Mouse (Mus musculus): ENCODE measurements around the gene Gm20388. TPM values are rescaled to one million over a fixed set of nuclear protein-coding genes. Genes with fewer than 3 reads are reported as not detected.

Gm20388 gene
- polyA plus RNA-seq, 1 experiment from 2014 or later: 4.4 TPM

DNA sequence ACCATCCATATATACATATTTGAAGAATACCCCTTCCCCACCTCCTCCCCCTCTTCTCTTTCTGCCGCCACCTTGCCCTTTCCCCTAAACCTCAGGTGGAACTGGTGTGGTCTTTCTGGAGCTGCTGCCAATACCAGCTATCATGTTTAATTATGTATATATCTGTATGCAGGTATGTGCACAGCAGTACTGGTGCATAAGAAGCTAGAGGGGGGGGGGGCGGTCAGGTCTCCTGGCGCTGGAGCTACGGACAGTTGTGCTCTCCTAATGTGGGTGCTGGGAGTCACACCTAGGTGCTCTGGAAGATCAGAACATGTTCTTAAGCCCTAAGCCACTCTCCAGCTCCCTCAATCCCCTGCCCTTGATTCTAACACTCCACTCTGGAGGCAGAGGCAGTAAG lies 13.6 kb upstream of the Gm20388 start:
- Histone ChIP-seq H3K36me3 (no peaks in the 10 kb centered on the region), H3K9me3 (no peaks in the 10 kb centered on the region), H3K4me3 (replicated peaks) (no peak overlapping the region), H3K4me2 (replicated peaks) (no peak overlapping the region), H3K4me1 (replicated peaks) (no peaks in the 10 kb centered on the region), H3K27ac (no peak overlapping the region), H3K9ac (replicated peaks) (no peak overlapping the region), H3K27me3 (peaks cover 30% of the 10 kb centered on the region)
- no peak for ATAC-seq
- 78% methylated on average over 4 of the region's 4 CpGs for WGBS

DNA sequence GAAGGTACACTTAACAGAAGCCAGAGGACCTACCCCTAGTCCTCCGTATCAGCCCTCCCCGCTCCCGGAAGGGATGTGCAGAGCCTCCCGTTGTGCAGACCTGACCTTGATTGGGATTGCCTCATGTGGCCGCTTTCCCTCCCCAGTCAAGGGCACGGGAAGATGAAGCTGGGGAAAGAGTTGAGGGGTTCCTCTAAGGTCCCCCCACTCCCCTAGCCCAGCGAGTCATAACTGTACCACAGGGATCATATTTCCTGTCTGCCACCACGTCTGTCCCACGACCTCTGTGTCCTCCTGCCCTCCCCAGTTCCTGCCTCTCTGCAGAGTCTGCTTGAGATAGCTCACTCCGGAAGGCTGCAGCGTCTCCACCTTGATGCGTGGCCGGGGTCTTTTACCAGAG lies 12.7 kb upstream of the Gm20388 start:
- H3K4me1 ChIP-seq (replicated peaks): no peaks in the 10 kb centered on the region
- H3K9me3 ChIP-seq: no peaks in the 10 kb centered on the region
- peaks cover 33% of the 10 kb centered on the region for H3K27me3 ChIP-seq
- 31% methylated on average over 13 of the region's 13 CpGs for WGBS
- no peak overlapping the region for H3K27ac ChIP-seq
- ATAC-seq: no peak
- no peaks in the 10 kb centered on the region for H3K36me3 ChIP-seq
- no peak overlapping the region for H3K4me2 ChIP-seq (replicated peaks)
- no peak overlapping the region for H3K4me3 ChIP-seq (replicated peaks)
- H3K9ac ChIP-seq (replicated peaks): no peak overlapping the region

DNA sequence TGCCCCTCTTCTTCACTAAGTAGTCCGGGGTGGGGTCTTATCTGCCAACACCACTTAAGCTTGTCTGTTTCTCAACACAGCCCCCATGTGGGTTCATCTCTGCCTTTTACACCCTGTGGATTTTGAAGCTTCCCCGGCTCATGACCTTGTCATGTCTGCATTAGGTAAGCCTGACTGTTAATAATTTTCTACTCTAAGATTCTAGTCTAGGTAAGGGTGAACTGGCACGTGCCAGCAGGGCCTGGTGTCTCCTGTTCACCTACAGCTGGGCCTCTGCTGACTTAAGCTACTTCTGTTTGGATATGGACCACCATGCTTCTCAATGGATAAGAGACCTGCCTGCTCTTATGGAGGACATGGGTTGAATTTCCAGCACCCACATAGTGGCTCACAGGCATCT lies 9.3 kb upstream of the Gm20388 start:
- WGBS: 86% methylated on average over 3 of the region's 3 CpGs
- no peaks in the 10 kb centered on the region for H3K4me1 ChIP-seq (replicated peaks)
- peaks cover 33% of the 10 kb centered on the region for H3K27me3 ChIP-seq
- no peak overlapping the region for H3K27ac ChIP-seq
- H3K36me3 ChIP-seq: no peaks in the 10 kb centered on the region
- H3K9ac ChIP-seq (replicated peaks): no peak overlapping the region
- no peak overlapping the region for H3K4me2 ChIP-seq (replicated peaks)
- ATAC-seq: no peak
- H3K9me3 ChIP-seq: no peaks in the 10 kb centered on the region
- no peak overlapping the region for H3K4me3 ChIP-seq (replicated peaks)

DNA sequence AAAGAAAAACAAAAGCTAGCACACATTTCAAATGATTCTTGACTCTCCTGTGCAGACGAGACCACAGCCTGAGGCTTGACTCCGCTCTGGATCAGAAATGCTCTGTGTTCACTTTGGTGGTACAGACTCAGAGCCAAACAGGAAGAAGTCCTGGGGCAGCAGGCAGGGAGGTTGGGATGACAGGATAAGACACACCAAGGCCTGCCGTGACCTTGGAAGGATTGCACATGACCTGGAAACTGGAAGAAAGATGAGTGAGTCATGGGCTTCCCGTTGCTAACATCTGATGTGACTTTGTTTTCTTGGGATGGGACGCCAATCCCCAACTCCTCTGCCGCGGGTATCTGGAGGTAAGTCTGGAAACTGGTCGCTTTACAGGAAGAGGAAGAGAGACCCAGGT lies 8.7 kb upstream of the Gm20388 start:
- Histone ChIP-seq H3K4me3 (replicated peaks) (no peak overlapping the region), H3K36me3 (no peaks in the 10 kb centered on the region), H3K9me3 (no peaks in the 10 kb centered on the region), H3K4me2 (replicated peaks) (no peak overlapping the region), H3K9ac (replicated peaks) (no peak overlapping the region), H3K27ac (no peak overlapping the region), H3K4me1 (replicated peaks) (no peaks in the 10 kb centered on the region), H3K27me3 (peaks cover 31% of the 10 kb centered on the region)
- no peak for ATAC-seq
- WGBS: 79% methylated on average over 8 of the region's 8 CpGs

DNA sequence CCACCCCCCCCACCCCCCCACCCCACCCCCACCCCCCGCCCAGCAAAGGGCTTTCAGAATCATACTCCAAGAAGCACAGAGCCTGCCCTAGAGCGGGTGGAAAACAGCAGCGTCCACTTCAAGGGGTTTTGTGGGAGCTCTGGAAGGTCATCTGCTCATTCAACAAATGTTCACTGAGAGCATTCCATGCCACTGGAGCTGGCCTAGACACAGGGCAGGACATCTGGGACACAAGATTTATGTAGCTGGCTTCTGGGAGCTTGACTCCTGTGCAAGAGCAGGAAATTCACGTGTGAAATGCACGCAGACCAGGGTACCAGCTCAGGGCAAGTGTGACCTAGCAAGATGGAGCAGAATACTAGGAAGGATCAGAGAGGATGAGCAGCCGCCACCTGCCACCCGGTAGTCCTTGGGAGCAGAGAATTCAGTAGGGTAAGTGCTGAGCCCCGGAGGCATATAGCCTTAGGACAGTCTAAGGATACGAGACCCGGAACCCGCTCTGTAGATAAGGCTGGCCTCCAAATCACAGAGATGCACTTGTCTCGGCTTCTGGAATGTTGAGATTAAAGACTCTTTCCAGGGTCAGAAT lies 6.2 kb upstream of the Gm20388 start:
- no peaks in the 10 kb centered on the region for H3K9me3 ChIP-seq
- no peak overlapping the region for H3K27ac ChIP-seq
- H3K27me3 ChIP-seq: peaks cover 9% of the 10 kb centered on the region
- no peak overlapping the region for H3K4me3 ChIP-seq (replicated peaks)
- no peaks in the 10 kb centered on the region for H3K4me1 ChIP-seq (replicated peaks)
- no peaks in the 10 kb centered on the region for H3K36me3 ChIP-seq
- no peak overlapping the region for H3K9ac ChIP-seq (replicated peaks)
- no peak for ATAC-seq
- H3K4me2 ChIP-seq (replicated peaks): no peak overlapping the region
- 61% methylated on average over 12 of the region's 12 CpGs for WGBS

DNA sequence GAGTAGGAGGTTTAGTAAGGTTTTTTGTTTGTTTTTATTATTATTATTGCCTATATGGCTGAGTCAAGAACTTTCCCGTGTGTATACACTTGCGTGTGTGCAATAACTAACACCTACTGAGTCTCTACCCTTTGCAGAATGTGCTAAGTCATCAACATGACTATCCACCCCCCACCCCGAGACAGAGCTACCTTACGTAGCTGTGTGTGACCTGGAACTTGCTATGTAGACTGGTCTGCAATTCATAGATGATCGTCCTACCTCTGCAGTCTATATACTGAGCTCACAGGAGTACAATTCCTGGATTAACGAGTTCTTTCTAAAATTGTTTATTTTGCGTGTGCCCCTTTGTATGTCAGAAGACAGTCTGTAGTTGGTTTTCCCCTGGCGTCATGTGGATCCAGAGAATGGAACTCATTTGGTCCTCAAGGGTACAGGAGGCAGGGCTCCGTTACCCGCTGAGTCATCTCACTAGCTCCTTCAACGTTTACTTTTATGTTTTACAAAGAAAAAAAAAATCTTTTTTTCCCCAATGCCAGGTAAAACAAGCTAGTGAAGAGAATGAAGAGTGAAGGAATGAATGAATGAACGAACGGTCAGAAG lies 596 bp upstream of the Gm20388 start, which contains the start of gene Usp10:
Usp10 (plus strand) TSS at position 417 of the 603 bp plus-strand sequence.
- peak within 1 kb of the TSS; percentile 94 for H3K27ac ChIP-seq
- H3K9me3 ChIP-seq: no peaks in the 10 kb centered on the region
- H3K9ac ChIP-seq (replicated peaks): peak within 1 kb of the TSS; percentile 92
- WGBS: 29% methylated on average over 13 of the region's 13 CpGs
- H3K27me3 ChIP-seq: 0 out of 2 replicates have a peak, but pooled peaks cover 3% of the 10 kb centered on the region
- peak; percentile 16; the same call in 1 of the 2 replicates for ATAC-seq
- H3K4me1 ChIP-seq (replicated peaks): peaks cover 44% of the 10 kb centered on the region
- H3K4me3 ChIP-seq (replicated peaks): peak within 1 kb of the TSS; percentile 88
- no peaks in the 10 kb centered on the region for H3K36me3 ChIP-seq
- H3K4me2 ChIP-seq (replicated peaks): peak within 1 kb of the TSS; percentile 84

DNA sequence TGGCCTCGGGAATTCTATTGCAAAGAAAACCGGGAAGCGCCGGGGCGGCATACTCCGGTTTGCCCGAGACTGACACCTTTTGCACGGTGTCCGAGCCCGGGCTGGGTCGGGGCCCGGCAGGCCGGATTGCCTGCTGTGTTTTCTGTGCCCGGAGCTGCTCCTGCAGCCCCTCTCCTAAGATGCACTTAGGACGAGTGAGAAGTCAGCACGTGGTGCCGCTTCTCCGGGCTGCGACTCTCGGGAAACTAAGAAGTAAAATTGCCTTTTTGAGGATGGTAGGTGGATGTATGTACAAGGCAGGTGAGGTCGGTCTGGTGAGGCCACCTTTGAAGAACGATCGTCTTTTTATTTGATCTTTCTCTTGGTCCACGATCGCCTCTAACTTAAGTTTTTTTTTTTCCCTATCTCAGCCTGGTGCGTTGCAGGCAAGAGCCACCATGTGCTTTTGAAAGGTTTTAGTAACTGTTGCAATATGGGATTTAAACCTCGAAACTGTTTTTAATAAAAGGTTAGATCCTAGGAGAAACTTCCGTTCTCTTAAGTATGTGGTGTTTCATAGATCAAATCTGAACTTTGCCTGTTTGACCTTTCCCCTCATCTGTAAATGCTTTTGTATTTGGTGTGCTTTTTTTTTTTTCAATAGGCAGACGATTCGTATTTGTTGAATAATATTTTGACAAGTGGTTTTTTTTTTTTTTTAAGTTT lies 769 bp downstream of the Gm20388 start:
- H3K9me3 ChIP-seq: no peaks in the 10 kb centered on the region
- H3K4me1 ChIP-seq (replicated peaks): peaks cover 53% of the 10 kb centered on the region
- H3K4me3 ChIP-seq (replicated peaks): peak overlapping the region; percentile 88
- peak; percentile 71 for ATAC-seq
- no peaks in the 10 kb centered on the region for H3K36me3 ChIP-seq
- peak overlapping the region; percentile 94 for H3K27ac ChIP-seq
- H3K4me2 ChIP-seq (replicated peaks): peak overlapping the region; percentile 84
- WGBS: under 1% methylated on average over 30 of the region's 30 CpGs
- H3K27me3 ChIP-seq: 0 out of 2 replicates have a peak, but pooled peaks cover 3% of the 10 kb centered on the region
- peak overlapping the region; percentile 92 for H3K9ac ChIP-seq (replicated peaks)

DNA sequence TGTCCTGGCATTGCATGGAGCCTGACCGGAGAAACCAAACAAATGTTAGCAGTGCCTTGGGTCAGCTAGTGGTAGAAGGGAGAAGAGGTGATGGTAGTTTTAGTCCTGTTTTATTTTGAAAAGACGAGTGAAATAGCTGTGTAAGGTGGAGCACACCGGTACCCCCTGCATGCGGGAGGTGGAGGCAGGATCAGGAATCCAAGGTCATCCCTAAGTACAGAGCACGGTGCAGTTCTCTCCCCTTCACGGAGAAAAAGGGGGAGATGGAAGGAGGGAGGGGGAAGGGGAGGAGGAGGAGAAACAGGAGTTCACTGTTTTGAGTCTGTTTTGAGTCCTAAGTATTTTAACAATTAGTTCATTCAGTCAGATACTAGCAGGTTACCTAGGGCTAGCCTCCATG lies 2.0 kb downstream of the Gm20388 start:
- WGBS: 51% methylated on average over 6 of the region's 6 CpGs
- H3K36me3 ChIP-seq: no peaks in the 10 kb centered on the region
- H3K9ac ChIP-seq (replicated peaks): peak overlapping the region; percentile 92
- no peak for ATAC-seq
- H3K27me3 ChIP-seq: 0 out of 2 replicates have a peak, but pooled peaks cover 3% of the 10 kb centered on the region
- no peak overlapping the region for H3K27ac ChIP-seq
- H3K4me3 ChIP-seq (replicated peaks): peak overlapping the region; percentile 88
- H3K4me2 ChIP-seq (replicated peaks): peak overlapping the region; percentile 84
- no peaks in the 10 kb centered on the region for H3K9me3 ChIP-seq
- peaks cover 63% of the 10 kb centered on the region for H3K4me1 ChIP-seq (replicated peaks)

DNA sequence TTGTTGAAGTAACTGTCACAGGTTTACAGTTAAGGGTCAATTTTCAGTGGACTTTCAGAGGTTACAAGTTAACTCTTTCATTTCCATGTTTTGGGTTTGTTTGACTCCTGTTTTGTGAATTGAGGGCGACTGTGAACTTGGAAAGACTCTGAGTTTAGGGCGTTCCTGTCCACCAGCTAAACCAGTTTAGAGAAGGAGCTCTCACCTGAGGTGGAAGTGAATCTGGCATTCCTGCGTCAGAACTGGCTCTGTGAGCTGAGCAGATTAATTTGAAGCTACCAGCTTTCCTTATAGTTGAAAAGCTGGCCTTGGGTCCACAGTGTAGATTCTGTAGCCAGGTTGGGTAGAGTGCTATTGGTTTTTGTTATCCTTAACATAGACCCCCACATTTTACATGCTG lies 2.5 kb downstream of the Gm20388 start:
- H3K27ac ChIP-seq: no peak overlapping the region
- ATAC-seq: no peak
- H3K36me3 ChIP-seq: 0 out of 2 replicates have a peak, but pooled peaks cover 2% of the 10 kb centered on the region
- no peaks in the 10 kb centered on the region for H3K9me3 ChIP-seq
- 77% methylated on average over 3 of the region's 3 CpGs for WGBS
- peaks cover 63% of the 10 kb centered on the region for H3K4me1 ChIP-seq (replicated peaks)
- 0 out of 2 replicates have a peak, but pooled peaks cover 3% of the 10 kb centered on the region for H3K27me3 ChIP-seq
- H3K4me2 ChIP-seq (replicated peaks): peak overlapping the region; percentile 84
- H3K9ac ChIP-seq (replicated peaks): 0 out of 2 replicates have a peak overlapping the region, but pooled peaks have one; percentile 92
- no peak overlapping the region for H3K4me3 ChIP-seq (replicated peaks)

DNA sequence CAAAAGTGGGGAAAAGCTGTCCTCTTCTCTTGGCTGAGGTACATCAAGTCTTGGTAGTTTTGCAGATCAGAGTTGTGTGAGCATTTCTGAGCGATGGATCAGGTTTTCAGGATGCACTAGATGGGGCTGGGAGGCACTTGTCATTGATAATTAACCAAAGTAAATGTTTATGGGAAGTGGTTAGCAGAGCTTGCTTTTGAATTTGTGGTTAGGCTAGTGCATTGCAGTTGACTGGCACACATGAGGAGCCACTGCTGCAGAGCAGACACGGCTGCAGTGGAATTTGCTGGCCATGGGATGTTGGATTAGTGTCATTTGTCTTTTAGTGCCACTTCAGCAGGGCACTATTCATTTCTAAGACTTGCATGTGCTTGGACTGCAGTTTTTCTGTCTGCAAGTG lies 3.5 kb downstream of the Gm20388 start:
- Histone ChIP-seq H3K27me3 (no peaks in the 10 kb centered on the region), H3K27ac (no peak overlapping the region), H3K9ac (replicated peaks) (peak overlapping the region; percentile 41; the same call in 1 of the 2 replicates), H3K36me3 (peaks cover 5% of the 10 kb centered on the region; the same call in 1 of the 2 replicates), H3K4me1 (replicated peaks) (peaks cover 63% of the 10 kb centered on the region), H3K4me3 (replicated peaks) (no peak overlapping the region), H3K4me2 (replicated peaks) (peak overlapping the region; percentile 84; the same call in 1 of the 2 replicates), H3K9me3 (no peaks in the 10 kb centered on the region)
- ATAC-seq: no peak
- whole genome bisulfite sequencing: 51% methylated on average over 2 of the region's 2 CpGs

DNA sequence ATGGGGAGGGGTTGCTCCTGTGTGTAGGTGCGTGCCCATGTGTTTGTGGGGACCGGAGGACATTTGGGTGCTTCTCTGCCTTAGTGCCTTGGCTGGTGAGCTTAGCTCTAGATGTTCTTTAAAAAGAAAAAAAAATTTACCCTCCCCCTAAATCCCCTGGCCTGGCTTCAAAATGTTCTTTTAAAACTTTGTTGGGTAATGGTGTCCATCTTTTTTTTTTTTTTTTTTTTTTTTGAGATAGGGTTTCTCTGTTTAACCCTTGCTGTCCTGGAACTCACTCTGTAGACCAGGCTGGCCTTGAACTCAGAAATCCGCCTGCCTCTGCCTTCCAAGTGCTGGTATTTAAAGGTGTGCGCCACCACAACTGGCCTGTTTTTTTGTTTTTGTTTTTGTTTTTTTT lies 4.7 kb downstream of the Gm20388 start:
- Histone ChIP-seq H3K4me3 (replicated peaks) (no peak overlapping the region), H3K27ac (no peak overlapping the region), H3K27me3 (no peaks in the 10 kb centered on the region), H3K9ac (replicated peaks) (no peak overlapping the region), H3K36me3 (peaks cover 5% of the 10 kb centered on the region; the same call in 1 of the 2 replicates), H3K9me3 (no peaks in the 10 kb centered on the region), H3K4me2 (replicated peaks) (no peak overlapping the region), H3K4me1 (replicated peaks) (peaks cover 56% of the 10 kb centered on the region)
- WGBS: 95% methylated on average over 4 of the region's 4 CpGs
- ATAC-seq: no peak

Measured in midbrain, embryonic 13.5 days (tissue).